Mouse (Mus musculus): ENCODE results near the gene Zfp36l2. TPM values are rescaled to one million over a fixed set of nuclear protein-coding genes. Genes with fewer than 3 reads are reported as not detected.

Gene Zfp36l2
- polyA plus RNA-seq, 1 experiment from 2014 or later, result 6.4 TPM

GRCm38 (mm10) chr17:84140822-84141507, 46.8 kb downstream of the Zfp36l2 start:
- Histone ChIP-seq H3K9me3 (ENCODE audit: control insufficient read depth, low read length) (no peaks in the 10 kb centered on the region), H3K9ac (replicated peaks; ENCODE audit: low read length) (no peak overlapping the region), H3K4me1 (ENCODE audit: control insufficient read depth, insufficient read depth, low read length) (peaks cover 3% of the 10 kb centered on the region; the same call in 1 of the 2 replicates), H3K27ac (replicated peaks; ENCODE audit: low read depth, low read length) (no peak overlapping the region), H3K4me2 (ENCODE audit: low read length) (no peak overlapping the region), H3K27me3 (ENCODE audit: control insufficient read depth, insufficient read depth, low read length) (no peaks in the 10 kb centered on the region), H3K36me3 (ENCODE audit: control insufficient read depth, insufficient read depth, low read length) (no peaks in the 10 kb centered on the region), H3K4me3 (replicated peaks; ENCODE audit: low read depth, low read length) (no peak overlapping the region)
- WGBS, result 83% methylated on average over 10 of the region's 10 CpGs
- no peak for ATAC-seq (ENCODE audit: low FRiP score, low TSS enrichment)
- DNase-seq, result no peak

GRCm38 (mm10) chr17:84137393-84138171, 50.2 kb downstream of the Zfp36l2 start:
- Histone ChIP-seq H3K4me1 (ENCODE audit: control insufficient read depth, insufficient read depth, low read length) (no peaks in the 10 kb centered on the region), H3K27me3 (ENCODE audit: control insufficient read depth, insufficient read depth, low read length) (no peaks in the 10 kb centered on the region), H3K4me2 (ENCODE audit: low read length) (no peak overlapping the region), H3K9me3 (ENCODE audit: control insufficient read depth, low read length) (no peaks in the 10 kb centered on the region), H3K36me3 (ENCODE audit: control insufficient read depth, insufficient read depth, low read length) (no peaks in the 10 kb centered on the region), H3K9ac (replicated peaks; ENCODE audit: low read length) (no peak overlapping the region), H3K4me3 (replicated peaks; ENCODE audit: low read depth, low read length) (no peak overlapping the region), H3K27ac (replicated peaks; ENCODE audit: low read depth, low read length) (no peak overlapping the region)
- ATAC-seq (ENCODE audit: low FRiP score, low TSS enrichment) (no peak), DNase-seq (no peak)
- WGBS, result 91% methylated on average over 11 of the region's 11 CpGs

- no peak overlapping the region for H3K4me2 ChIP-seq (ENCODE audit: low read length)
- H3K36me3 ChIP-seq (ENCODE audit: control insufficient read depth, insufficient read depth, low read length), result no peaks in the 10 kb centered on the region
- no peak for ATAC-seq (ENCODE audit: low FRiP score, low TSS enrichment)
- H3K9me3 ChIP-seq (ENCODE audit: control insufficient read depth, low read length), result no peaks in the 10 kb centered on the region
- no peak for DNase-seq
- H3K27ac ChIP-seq (replicated peaks; ENCODE audit: low read depth, low read length), result no peak overlapping the region
- WGBS, result 57% methylated on average over 10 of the region's 10 CpGs
- H3K9ac ChIP-seq (replicated peaks; ENCODE audit: low read length), result no peak overlapping the region
- no peaks in the 10 kb centered on the region for H3K4me1 ChIP-seq (ENCODE audit: control insufficient read depth, insufficient read depth, low read length)
- no peaks in the 10 kb centered on the region for H3K27me3 ChIP-seq (ENCODE audit: control insufficient read depth, insufficient read depth, low read length)
- H3K4me3 ChIP-seq (replicated peaks; ENCODE audit: low read depth, low read length), result no peak overlapping the region
These were observed 50.9 kb downstream of the Zfp36l2 start for GRCm38 (mm10) chr17:84136669-84137392.

DNA sequence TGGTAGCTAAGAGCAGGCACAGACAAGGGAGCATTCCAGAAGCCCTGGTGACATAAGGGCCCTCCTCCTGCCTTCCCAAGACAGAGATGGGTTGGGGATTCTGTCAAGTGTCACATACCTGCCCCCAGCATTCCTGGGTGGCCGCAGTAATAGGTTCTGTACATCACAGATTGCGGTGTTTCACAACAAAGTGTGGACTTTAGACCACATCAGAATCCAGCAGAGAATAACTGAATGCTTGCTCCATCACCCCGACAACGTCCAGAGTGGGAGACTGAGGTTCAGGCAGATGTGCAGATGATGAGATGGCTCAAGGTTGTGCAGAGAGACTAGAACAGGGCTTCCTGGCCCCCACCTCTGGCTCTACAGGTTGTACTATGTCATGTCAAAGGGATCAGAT, 51.5 kb downstream of the Zfp36l2 start:
- WGBS, result 72% methylated on average over 4 of the region's 4 CpGs
- H3K4me1 ChIP-seq (ENCODE audit: control insufficient read depth, insufficient read depth, low read length), result no peaks in the 10 kb centered on the region
- no peak for DNase-seq
- H3K27ac ChIP-seq (replicated peaks; ENCODE audit: low read depth, low read length), result no peak overlapping the region
- no peak overlapping the region for H3K9ac ChIP-seq (replicated peaks; ENCODE audit: low read length)
- H3K4me3 ChIP-seq (replicated peaks; ENCODE audit: low read depth, low read length), result no peak overlapping the region
- H3K4me2 ChIP-seq (ENCODE audit: low read length), result no peak overlapping the region
- H3K27me3 ChIP-seq (ENCODE audit: control insufficient read depth, insufficient read depth, low read length), result no peaks in the 10 kb centered on the region
- H3K9me3 ChIP-seq (ENCODE audit: control insufficient read depth, low read length), result no peaks in the 10 kb centered on the region
- no peaks in the 10 kb centered on the region for H3K36me3 ChIP-seq (ENCODE audit: control insufficient read depth, insufficient read depth, low read length)
- ATAC-seq (ENCODE audit: low FRiP score, low TSS enrichment), result no peak

- no peak overlapping the region for H3K4me2 ChIP-seq (ENCODE audit: low read length)
- ATAC-seq (ENCODE audit: low FRiP score, low TSS enrichment) (no peak), DNase-seq (no peak)
- no peaks in the 10 kb centered on the region for H3K4me1 ChIP-seq (ENCODE audit: control insufficient read depth, insufficient read depth, low read length)
- H3K36me3 ChIP-seq (ENCODE audit: control insufficient read depth, insufficient read depth, low read length), result no peaks in the 10 kb centered on the region
- no peak overlapping the region for H3K9ac ChIP-seq (replicated peaks; ENCODE audit: low read length)
- WGBS, result 78% methylated on average over 7 of the region's 7 CpGs
- no peak overlapping the region for H3K27ac ChIP-seq (replicated peaks; ENCODE audit: low read depth, low read length)
- H3K4me3 ChIP-seq (replicated peaks; ENCODE audit: low read depth, low read length), result no peak overlapping the region
- H3K27me3 ChIP-seq (ENCODE audit: control insufficient read depth, insufficient read depth, low read length), result no peaks in the 10 kb centered on the region
- no peaks in the 10 kb centered on the region for H3K9me3 ChIP-seq (ENCODE audit: control insufficient read depth, low read length)
These were observed 52.5 kb downstream of the Zfp36l2 start for GRCm38 (mm10) chr17:84135243-84135642.
